Mouse (Mus musculus) kidney, embryonic 15.5 days (tissue): ENCODE measurements at regions not wholly inside any gene's neighbourhood (a gene's known extent, or its start where the extent isn't known, plus 50 kb on each side); places are given as distances from the start of the nearest gene placed in this dataset.

Source experiments
- ATAC-seq: fragments of 200-750 bp; cut with Nextera tagmentation; replicated peaks from 2 replicates; pipeline ENCODE4 v1.8.0; 2017; ENCODE audit warnings: moderate TSS enrichment; ENCODE audit not compliant: low FRiP score
- H3K27ac ChIP-seq: fragments of 300-500 bp; sonication (generic); 2 replicates; pipeline ENCODE4 v1.5.1; 2015; ENCODE audit warnings: mild to moderate bottlenecking, inconsistent platforms
- H3K27me3 ChIP-seq: fragments of 300-500 bp; sonication (generic); 2 replicates; pipeline ENCODE4 v1.6.1; 2015; ENCODE audit warnings: inconsistent platforms
- H3K36me3 ChIP-seq: fragments of 300-500 bp; sonication (generic); 2 replicates; pipeline ENCODE4 v1.6.1; 2015; ENCODE audit warnings: inconsistent platforms
- H3K4me1 ChIP-seq: fragments of 300-500 bp; sonication (generic); 2 replicates; pipeline ENCODE4 v1.6.1; 2015; ENCODE audit warnings: inconsistent platforms
- H3K4me2 ChIP-seq: fragments of 300-500 bp; sonication (generic); 2 replicates; pipeline ENCODE4 v1.6.1; 2015; ENCODE audit warnings: moderate library complexity, mild to moderate bottlenecking, inconsistent platforms
- H3K4me3 ChIP-seq: fragments of 300-500 bp; sonication (generic); replicated peaks from 2 replicates; pipeline ENCODE4 v1.5.1; 2015; ENCODE audit warnings: mild to moderate bottlenecking, inconsistent platforms
- H3K9ac ChIP-seq: fragments of 300-500 bp; sonication (generic); 2 replicates; pipeline ENCODE4 v1.6.1; 2015; ENCODE audit warnings: mild to moderate bottlenecking, inconsistent platforms
- H3K9me3 ChIP-seq: fragments of 300-500 bp; sonication (generic); replicated peaks from 2 replicates; pipeline ENCODE4 v1.6.1; 2016; ENCODE audit warnings: inconsistent platforms
- WGBS: fragments of 180-500 bp; shearing (Covaris S2); methylation state at CpG from one replicate; pipeline ENCODE4 v1.1.7; 2015; ENCODE audit warnings: mixed read lengths; 5-methylcytosine and 5-hydroxymethylcytosine counted together

DNA sequence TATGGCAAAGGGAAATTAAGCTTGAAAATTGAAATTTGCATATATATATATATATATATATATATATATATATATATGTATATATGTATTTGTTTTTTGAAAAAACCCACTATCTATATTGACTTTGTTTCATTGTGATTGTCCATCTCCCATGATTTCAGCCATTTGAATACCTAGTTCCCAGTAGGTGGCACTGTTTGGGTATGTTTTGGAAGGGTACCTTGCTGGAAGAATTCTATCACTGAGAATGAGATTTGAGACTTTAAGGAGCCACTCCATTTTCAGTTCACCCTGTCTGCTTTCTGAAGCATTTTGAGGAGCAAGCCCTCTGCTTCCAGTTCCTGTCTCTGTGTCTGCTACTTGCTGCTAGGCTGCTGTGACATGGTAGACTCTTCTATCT is 72.8 kb upstream of the Ugt8a start:
- Histone ChIP-seq H3K4me1 (no peaks in the 10 kb centered on the region), H3K4me3 (no peak overlapping the region), H3K9me3 (no peaks in the 10 kb centered on the region), H3K27ac (no peak overlapping the region), H3K36me3 (no peaks in the 10 kb centered on the region), H3K9ac (no peak overlapping the region), H3K4me2 (no peak overlapping the region), H3K27me3 (no peaks in the 10 kb centered on the region)
- no peak for ATAC-seq

DNA sequence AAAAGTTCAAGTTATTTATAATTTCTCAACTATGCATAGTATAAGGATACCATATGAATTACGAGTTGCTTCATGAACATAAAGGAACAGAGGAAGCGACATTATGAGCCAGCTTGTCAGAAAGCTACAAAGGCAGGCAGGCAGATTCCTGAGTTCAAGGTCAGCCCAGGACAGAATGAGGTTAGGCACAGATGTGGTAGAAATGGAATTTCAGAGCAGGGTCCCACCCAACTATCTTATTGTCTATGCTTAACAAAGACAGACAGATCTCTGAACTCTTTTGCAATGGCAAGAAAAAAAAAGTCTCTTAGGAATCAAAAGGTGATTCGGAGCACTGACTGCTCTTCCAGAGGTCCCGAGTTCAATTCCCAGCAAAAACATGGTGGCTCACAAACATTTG is 77.7 kb upstream of the Ugt8a start:
- Histone ChIP-seq H3K27me3 (no peaks in the 10 kb centered on the region), H3K9me3 (no peaks in the 10 kb centered on the region), H3K4me3 (no peak overlapping the region), H3K9ac (no peak overlapping the region), H3K36me3 (no peaks in the 10 kb centered on the region), H3K4me2 (no peak overlapping the region), H3K4me1 (no peaks in the 10 kb centered on the region), H3K27ac (no peak overlapping the region)
- no peak for ATAC-seq
- 85% methylated on average over 4 of the region's 4 CpGs for WGBS

DNA sequence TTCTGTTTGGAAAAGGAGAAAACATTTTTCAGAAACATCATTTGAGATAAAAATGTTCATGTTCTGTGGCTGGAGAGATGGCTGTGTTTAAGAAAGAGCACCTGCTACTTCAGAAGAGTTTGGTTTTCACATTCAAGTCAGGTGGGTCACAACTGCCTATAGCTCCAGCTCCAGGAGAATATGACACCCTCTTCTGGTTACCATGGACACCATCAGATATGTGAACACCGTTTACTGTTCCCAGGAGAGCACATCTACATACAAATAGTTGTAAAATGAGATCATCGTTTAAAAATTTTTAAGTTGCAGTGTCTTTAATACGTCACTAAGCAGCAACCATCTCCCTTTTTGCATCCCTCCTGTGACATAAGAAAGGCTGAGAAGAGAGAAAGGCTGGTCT is 105.9 kb upstream of the Ugt8a start:
- Histone ChIP-seq H3K27me3 (no peaks in the 10 kb centered on the region), H3K4me3 (no peak overlapping the region), H3K4me1 (no peaks in the 10 kb centered on the region), H3K36me3 (no peaks in the 10 kb centered on the region), H3K4me2 (no peak overlapping the region), H3K9ac (no peak overlapping the region), H3K9me3 (no peaks in the 10 kb centered on the region), H3K27ac (no peak overlapping the region)
- peak; percentile 73; the same call in 1 of the 2 replicates for ATAC-seq
- 25% methylated on average over 3 of the region's 3 CpGs for WGBS

DNA sequence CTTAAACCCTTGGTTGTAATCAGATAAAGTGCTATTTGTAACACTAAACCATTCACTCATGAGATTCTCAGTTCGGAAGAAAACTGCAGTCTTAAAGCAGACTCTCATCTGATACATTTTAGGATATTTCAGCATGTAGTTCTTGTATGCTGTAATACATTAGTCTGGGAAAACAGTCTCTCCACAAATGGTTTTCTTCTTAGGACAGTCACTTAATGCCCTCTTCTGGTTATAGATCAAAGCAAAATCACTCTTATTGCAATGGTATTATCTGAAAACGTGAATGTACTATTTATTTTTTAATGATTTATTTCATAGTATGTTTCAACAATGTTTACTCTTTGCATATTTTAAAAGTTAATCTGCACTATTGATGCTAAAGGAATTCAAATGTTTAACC is 106.4 kb upstream of the Ugt8a start:
- Histone ChIP-seq H3K36me3 (no peaks in the 10 kb centered on the region), H3K4me1 (no peaks in the 10 kb centered on the region), H3K4me2 (no peak overlapping the region), H3K9ac (no peak overlapping the region), H3K9me3 (no peaks in the 10 kb centered on the region), H3K27ac (no peak overlapping the region), H3K27me3 (no peaks in the 10 kb centered on the region), H3K4me3 (no peak overlapping the region)
- no peak for ATAC-seq
- WGBS = 39% methylated on average over 2 of the region's 2 CpGs

DNA sequence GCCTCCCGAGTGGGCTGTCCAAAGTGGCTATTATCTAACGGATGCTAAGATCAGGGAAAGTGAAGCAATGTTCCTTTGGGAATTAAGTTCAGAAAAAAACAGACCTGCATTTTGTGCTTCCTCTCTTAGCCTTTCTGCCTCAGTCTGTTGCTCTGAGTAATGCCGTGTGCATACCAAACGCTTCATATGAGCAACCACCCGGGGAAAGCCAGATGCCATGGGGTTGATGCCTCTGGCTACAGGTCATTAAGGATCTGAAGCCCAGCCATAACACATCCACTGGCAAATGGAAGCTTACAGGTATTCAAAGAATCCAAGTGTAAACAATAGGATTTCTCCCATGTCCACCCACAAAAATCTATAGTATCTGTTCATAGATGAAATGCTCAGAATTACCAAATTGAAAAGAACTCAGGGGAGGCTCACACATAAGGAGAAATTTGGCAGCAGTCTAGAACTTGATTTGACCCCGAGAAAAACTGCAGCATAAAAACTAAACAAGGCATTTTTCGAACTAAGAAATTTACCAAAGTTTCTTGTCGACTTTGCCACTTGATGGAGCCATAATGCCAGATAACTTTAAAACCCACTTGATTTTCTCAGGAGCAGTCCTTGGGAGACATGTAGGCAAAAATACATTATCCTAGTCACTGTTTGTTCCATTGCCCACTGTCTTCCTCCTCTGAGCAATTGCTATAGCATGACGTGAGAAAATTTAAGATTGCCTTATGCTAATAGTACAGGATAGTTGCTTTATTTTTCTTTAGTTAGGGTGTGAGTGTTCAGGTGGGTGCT is 107.8 kb upstream of the Ugt8a start:
- peak; percentile 82 for ATAC-seq
- 57% methylated on average over 9 of the region's 9 CpGs for WGBS

DNA sequence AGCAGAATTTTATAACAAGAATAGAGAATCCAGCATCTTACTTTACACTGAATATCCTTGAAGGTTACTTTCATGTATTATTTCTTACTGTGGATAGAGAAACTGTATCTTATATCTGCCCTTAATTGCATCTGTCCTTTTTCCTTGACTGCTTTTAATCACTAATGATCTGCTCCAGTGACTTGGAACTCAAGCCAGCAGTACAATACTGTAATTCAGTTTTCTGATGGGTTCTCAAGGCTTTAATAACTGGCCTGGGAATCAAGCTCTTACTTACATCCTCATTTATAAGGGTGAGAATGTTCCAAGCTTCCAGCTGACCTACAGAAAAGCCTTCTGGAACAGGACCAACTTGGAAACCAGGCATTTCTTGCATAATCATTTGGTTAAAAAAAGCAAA is 120.2 kb upstream of the Ugt8a start:
- ATAC-seq = peak; percentile 81
- H3K4me3 ChIP-seq = no peak overlapping the region
- H3K27ac ChIP-seq = peak overlapping the region; percentile 57; the same call in 1 of the 2 replicates

More for the DNA sequence above, 107.8 kb upstream of the Ugt8a start:
- no peaks in the 10 kb centered on the region for H3K27me3 ChIP-seq
- no peak overlapping the region for H3K4me3 ChIP-seq
- no peak overlapping the region for H3K9ac ChIP-seq
- no peaks in the 10 kb centered on the region for H3K36me3 ChIP-seq
- no peak overlapping the region for H3K27ac ChIP-seq
- H3K9me3 ChIP-seq = no peaks in the 10 kb centered on the region
- H3K4me2 ChIP-seq = no peak overlapping the region
- H3K4me1 ChIP-seq = no peaks in the 10 kb centered on the region

DNA sequence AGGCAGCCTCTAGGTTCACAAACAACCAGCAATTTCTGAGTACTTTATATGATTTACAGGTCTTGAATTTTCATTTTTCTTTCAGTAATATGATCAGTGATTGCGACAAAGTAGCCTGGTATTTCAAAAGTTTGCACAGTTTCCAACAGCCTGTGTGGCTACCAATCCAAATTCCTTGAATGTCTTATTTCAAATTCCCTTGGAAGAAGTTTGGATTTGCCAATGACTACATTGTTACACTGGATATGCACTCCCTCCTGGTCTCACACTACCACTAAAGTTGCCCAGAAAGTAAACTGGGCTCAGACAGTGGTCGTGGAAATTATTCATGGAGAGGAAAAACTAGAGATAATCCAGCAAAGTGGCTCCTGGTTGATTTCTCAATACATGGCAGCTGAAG is 166.7 kb upstream of the Ugt8a start:
- no peaks in the 10 kb centered on the region for H3K36me3 ChIP-seq
- H3K27ac ChIP-seq = no peak overlapping the region
- H3K9ac ChIP-seq = no peak overlapping the region
- no peaks in the 10 kb centered on the region for H3K9me3 ChIP-seq
- WGBS = 91% methylated on average over 2 of the region's 2 CpGs
- no peak overlapping the region for H3K4me3 ChIP-seq
- H3K4me1 ChIP-seq = no peaks in the 10 kb centered on the region
- H3K4me2 ChIP-seq = no peak overlapping the region
- no peak for ATAC-seq
- no peaks in the 10 kb centered on the region for H3K27me3 ChIP-seq

More for the DNA sequence above, 120.2 kb upstream of the Ugt8a start:
- no peaks in the 10 kb centered on the region for H3K9me3 ChIP-seq
- H3K4me2 ChIP-seq = no peak overlapping the region
- no peaks in the 10 kb centered on the region for H3K4me1 ChIP-seq
- no peak overlapping the region for H3K9ac ChIP-seq
- H3K36me3 ChIP-seq = no peaks in the 10 kb centered on the region
- H3K27me3 ChIP-seq = no peaks in the 10 kb centered on the region

DNA sequence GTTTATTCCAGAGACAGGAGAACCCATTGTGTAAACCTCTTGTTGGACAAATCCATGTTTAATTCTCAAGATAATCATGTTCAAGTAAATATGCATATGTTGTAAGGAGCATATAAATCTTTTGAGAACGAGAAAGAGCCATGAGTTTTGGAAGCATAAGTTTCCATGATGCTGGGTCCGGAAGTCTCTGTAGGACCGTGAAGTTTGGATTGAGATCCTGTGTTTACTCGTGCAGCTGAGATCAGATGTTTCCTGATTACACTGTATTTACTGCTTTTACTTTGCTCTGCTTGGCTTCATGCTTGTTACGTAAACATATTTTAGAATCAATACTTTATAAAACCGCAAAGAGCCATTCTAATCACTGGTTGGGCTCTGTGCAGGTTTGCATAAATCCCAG is 171.0 kb upstream of the Ugt8a start:
- no peak for ATAC-seq

DNA sequence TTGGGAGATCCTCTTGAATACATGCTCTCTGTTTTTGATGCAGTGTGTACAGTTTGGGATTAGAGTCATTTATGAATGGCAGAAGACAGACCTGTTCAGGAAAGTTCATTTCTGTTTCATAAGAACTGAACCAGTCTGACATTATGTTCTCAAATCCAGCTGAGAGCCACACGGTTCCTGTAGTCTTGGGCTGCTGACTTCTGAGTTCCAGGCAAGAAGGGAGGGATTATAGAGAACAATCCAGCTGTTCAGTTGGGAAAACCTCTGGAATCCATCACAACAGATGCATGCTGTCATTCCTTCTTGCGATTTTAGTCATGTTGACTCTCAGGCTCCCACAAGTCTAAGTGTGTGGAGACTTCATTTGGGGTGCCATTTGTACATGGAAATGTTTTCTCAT is 179.4 kb upstream of the Ugt8a start:
- Histone ChIP-seq H3K4me3 (no peak overlapping the region), H3K36me3 (no peaks in the 10 kb centered on the region), H3K9me3 (no peaks in the 10 kb centered on the region), H3K4me2 (no peak overlapping the region), H3K4me1 (no peaks in the 10 kb centered on the region), H3K27me3 (no peaks in the 10 kb centered on the region), H3K27ac (no peak overlapping the region), H3K9ac (no peak overlapping the region)
- no peak for ATAC-seq
- 69% methylated on average over 2 of the region's 2 CpGs for WGBS

More for the DNA sequence above, 171.0 kb upstream of the Ugt8a start:
- Histone ChIP-seq H3K9me3 (no peaks in the 10 kb centered on the region), H3K4me2 (no peak overlapping the region), H3K4me3 (no peak overlapping the region), H3K27ac (no peak overlapping the region), H3K27me3 (no peaks in the 10 kb centered on the region), H3K36me3 (no peaks in the 10 kb centered on the region), H3K4me1 (no peaks in the 10 kb centered on the region), H3K9ac (no peak overlapping the region)
- whole genome bisulfite sequencing = 84% methylated on average over 6 of the region's 6 CpGs

DNA sequence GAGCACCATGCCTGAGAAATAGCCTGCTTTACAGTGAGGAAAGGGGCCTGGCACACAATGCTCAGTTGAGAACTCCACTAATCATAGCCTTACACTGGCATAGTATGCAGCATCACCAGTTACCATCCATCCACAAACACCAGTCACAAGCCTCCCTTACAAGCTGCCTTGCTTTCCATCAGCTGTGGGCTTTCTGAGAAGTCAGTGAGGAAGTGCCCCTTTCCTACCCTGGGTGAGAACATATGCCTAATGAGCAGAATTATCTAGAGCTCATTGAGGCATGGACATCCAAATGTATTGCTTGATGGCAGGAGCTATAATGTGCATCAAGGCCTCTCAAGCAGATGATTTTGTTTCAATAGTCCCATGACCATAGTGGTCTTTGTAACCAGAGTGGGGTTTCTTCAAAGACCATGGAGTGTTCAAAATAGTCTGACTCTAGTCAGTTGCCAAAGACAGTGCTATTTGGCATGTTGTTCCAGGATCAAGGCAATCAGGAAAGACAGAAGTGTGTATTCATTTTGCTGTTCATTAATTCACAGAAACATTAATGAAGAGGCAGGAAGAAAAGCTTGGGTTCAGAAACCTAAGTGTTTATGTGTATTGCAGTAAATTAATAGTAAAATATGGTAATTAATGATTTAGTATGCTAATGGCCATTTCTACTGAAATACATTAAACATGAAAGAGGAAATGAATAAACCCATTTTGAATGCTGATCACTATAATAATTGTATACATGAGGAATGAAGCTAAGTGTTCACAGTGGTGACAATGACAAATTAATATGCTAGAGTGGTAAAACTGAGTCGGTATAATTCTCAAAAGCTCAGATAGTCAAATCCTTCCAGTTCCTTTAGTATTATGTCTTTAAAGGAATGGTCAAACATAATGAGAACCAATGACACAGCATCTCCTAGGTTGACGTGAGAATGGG is 184.2 kb upstream of the Ugt8a start:
- ATAC-seq = no peak

DNA sequence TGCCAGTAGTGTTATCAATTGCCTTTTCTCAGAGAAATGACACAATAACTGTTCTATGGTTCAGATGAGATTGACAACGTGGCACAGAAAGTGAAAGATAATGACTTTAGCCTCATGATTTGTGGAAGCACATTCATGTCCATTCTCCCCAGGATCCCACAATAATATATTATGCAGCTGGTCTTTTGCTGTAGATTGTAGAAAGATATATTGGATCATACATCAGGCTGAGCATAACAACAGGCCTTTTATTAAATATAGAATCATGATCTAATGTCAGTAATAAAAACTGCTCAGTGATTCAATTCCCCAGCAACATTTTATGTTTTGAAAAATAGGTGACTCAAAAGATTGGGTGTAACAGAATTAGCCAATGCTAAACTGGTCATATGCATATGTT is 196.9 kb upstream of the Arsj start:
- no peak for ATAC-seq
- 65% methylated on average over 1 of the region's 1 CpGs for WGBS
- H3K9ac ChIP-seq = no peak overlapping the region
- H3K27ac ChIP-seq = no peak overlapping the region
- no peaks in the 10 kb centered on the region for H3K9me3 ChIP-seq
- H3K27me3 ChIP-seq = no peaks in the 10 kb centered on the region
- H3K36me3 ChIP-seq = no peaks in the 10 kb centered on the region
- no peak overlapping the region for H3K4me2 ChIP-seq
- no peaks in the 10 kb centered on the region for H3K4me1 ChIP-seq
- H3K4me3 ChIP-seq = no peak overlapping the region

More for the DNA sequence above, 184.2 kb upstream of the Ugt8a start:
- no peak overlapping the region for H3K4me3 ChIP-seq
- H3K4me2 ChIP-seq = no peak overlapping the region
- H3K9ac ChIP-seq = no peak overlapping the region
- no peak overlapping the region for H3K27ac ChIP-seq
- no peaks in the 10 kb centered on the region for H3K36me3 ChIP-seq
- no peaks in the 10 kb centered on the region for H3K4me1 ChIP-seq
- no peaks in the 10 kb centered on the region for H3K9me3 ChIP-seq
- 77% methylated on average over 2 of the region's 2 CpGs for WGBS
- H3K27me3 ChIP-seq = no peaks in the 10 kb centered on the region

DNA sequence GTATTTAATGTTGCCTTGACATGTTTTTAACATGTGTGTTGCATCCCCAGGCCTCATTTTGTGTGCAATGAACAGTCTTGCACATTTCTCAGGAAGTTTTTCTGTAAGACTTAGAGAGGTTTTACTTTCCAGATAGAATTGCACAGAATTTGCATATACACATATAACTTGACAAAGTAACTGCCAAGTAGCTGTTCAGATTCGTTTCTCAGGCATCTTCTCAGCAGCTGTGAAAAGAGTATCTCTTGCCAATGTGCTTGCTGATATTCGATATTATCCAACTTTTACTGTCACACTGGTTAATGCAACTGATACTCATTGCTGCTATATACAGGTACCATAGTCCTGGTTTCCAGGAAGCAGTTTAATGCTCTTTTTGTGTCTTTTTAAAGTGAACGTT is 154.5 kb upstream of the Arsj start:
- H3K9ac ChIP-seq = no peak overlapping the region
- H3K9me3 ChIP-seq = no peaks in the 10 kb centered on the region
- H3K4me3 ChIP-seq = no peak overlapping the region
- H3K27ac ChIP-seq = no peak overlapping the region
- no peak overlapping the region for H3K4me2 ChIP-seq
- ATAC-seq = no peak
- no peaks in the 10 kb centered on the region for H3K36me3 ChIP-seq
- no peaks in the 10 kb centered on the region for H3K4me1 ChIP-seq
- 71% methylated on average over 3 of the region's 3 CpGs for WGBS
- no peaks in the 10 kb centered on the region for H3K27me3 ChIP-seq
